Mouse (Mus musculus) T-cell, adult 66 days (primary cell): ENCODE results near the gene Csk. TPM values are rescaled to one million over a fixed set of nuclear protein-coding genes. Genes with fewer than 3 reads are reported as not detected.

Source experiments
- total RNA-seq, 2 experiments: library from RNA; stranded (reverse); gene quantifications; 3 replicates in 1 of 2; 4 replicates in 1 of 2; pipeline ENCODE4 v1.2.4; 2023

Gene Csk
- 100 to 1,000 TPM; 332 to 355 TPM for total RNA-seq

GRCm38 (mm10) chr9:57653283-57653682 lies at the start of gene Csk:
Gene Csk (minus strand): TSS chr9:57653631.

GRCm38 (mm10) chr9:57687751-57688150 lies 34.3 kb upstream of the Csk start, which contains the start of gene Cyp1a1:
Gene Cyp1a1 (plus strand): TSS chr9:57687928.

GRCm38 (mm10) chr9:57683520-57683919 lies 30.1 kb upstream of the Csk start, which contains the start of gene Cyp1a2:
Gene Cyp1a2 (minus strand): TSS chr9:57683703.

GRCm38 (mm10) chr9:57620674-57621073 lies 32.8 kb downstream of the Csk start, which contains the start of gene Lman1l:
Gene Lman1l (minus strand): TSS chr9:57620774.

GRCm38 (mm10) chr9:57606139-57606851 lies 47.1 kb downstream of the Csk start, which contains the start of gene Cplx3:
Gene Cplx3 (minus strand): TSS chr9:57606281.

GRCm38 (mm10) chr9:57589224-57590126 lies 64.0 kb downstream of the Csk start, which contains the start of gene Ulk3:
Gene Ulk3 (plus strand): TSS chr9:57589452.

Other genes starting within 250 kb of the Csk start
- gene Ppcdc, start 213.5 kb downstream of the Csk start, total RNA-seq, result 10 to 100 TPM; 54.9 to 63.1 TPM
- gene Scamp5, start 185.6 kb downstream of the Csk start, total RNA-seq, result under 1 TPM in 1 of 2 experiments, not detected in 1; 0.47 TPM
- gene Rpp25, start 149.6 kb downstream of the Csk start, total RNA-seq, result not detected
- gene Cox5a, start 132.4 kb downstream of the Csk start, total RNA-seq, result 100 to 1,000 TPM in 1 of 2 experiments, 10 to 100 TPM in 1; 87.5 to 109 TPM
- gene Fam219b, start 116.1 kb downstream of the Csk start, total RNA-seq, result 10 to 100 TPM; 17.1 to 19.7 TPM
- gene Mpi, start 100.9 kb downstream of the Csk start, total RNA-seq, result 10 to 100 TPM; 11.5 to 15.4 TPM
- 10 to 100 TPM; 57.5 to 62.3 TPM for gene Scamp2, start 92.7 kb downstream of the Csk start, total RNA-seq
- 10 to 100 TPM; 75.2 to 79.6 TPM for gene Ulk3, start 64.2 kb downstream of the Csk start, total RNA-seq
- gene Cplx3, start 47.4 kb downstream of the Csk start, total RNA-seq, result under 1 TPM; 0.38 to 0.50 TPM
- gene Lman1l, start 32.9 kb downstream of the Csk start, total RNA-seq, result 1 to 10 TPM; 1.8 to 4.1 TPM
- gene Cyp1a2, start 30.1 kb upstream of the Csk start, total RNA-seq, result not detected
- under 1 TPM in 1 of 2 experiments, not detected in 1; 0.20 TPM for gene Cyp1a1, start 34.3 kb upstream of the Csk start, total RNA-seq
- gene Edc3, start 54.9 kb upstream of the Csk start, total RNA-seq, result 10 to 100 TPM; 22.4 to 22.9 TPM
- gene Clk3, start 112.2 kb upstream of the Csk start, total RNA-seq, result 100 to 1,000 TPM; 187 to 199 TPM
- gene Arid3b, start 183.2 kb upstream of the Csk start, total RNA-seq, result 10 to 100 TPM; 75.8 to 88.6 TPM